Mouse (Mus musculus) lung, adult 18-20 months (tissue): ENCODE data around the gene Cbx3.

Experiments used
- DNase-seq, 2 experiments: peaks; one replicate each; pipeline ENCODE4 v3.0.0; 2022; ENCODE audit warnings: mixed read lengths in 2 of 2

Gene Cbx3

GRCm38 (mm10) chr6:51529457-51529856, 59.3 kb downstream of the Cbx3 start:
- DNase-seq, result no peak
